Mouse (Mus musculus) intestine, postnatal 0 days (tissue): ENCODE results near the gene Mogs. TPM values are rescaled to one million over a fixed set of nuclear protein-coding genes. Genes with fewer than 3 reads are reported as not detected.

Source experiments
- ATAC-seq: fragments of 200-750 bp; cut with Nextera tagmentation; 2 replicates; pipeline ENCODE4 v1.8.0; 2017; ENCODE audit warnings: mild to moderate bottlenecking, moderate TSS enrichment, moderate library complexity
- H3K27ac ChIP-seq: fragments of 300-500 bp; sonication (generic); 2 replicates; pipeline ENCODE4 v1.5.1; 2014; ENCODE audit warnings: mild to moderate bottlenecking, low read depth, low read length, moderate library complexity
- H3K27me3 ChIP-seq: fragments of 300-500 bp; sonication (generic); replicated peaks from 2 replicates; pipeline ENCODE4 v1.6.1; 2014; ENCODE audit warnings: low read length, mixed read lengths; ENCODE audit not compliant: control insufficient read depth, insufficient read depth
- H3K36me3 ChIP-seq: fragments of 300-500 bp; sonication (generic); 2 replicates; pipeline ENCODE4 v1.6.1; 2014; ENCODE audit warnings: mild to moderate bottlenecking, moderate library complexity; ENCODE audit not compliant: control insufficient read depth, insufficient read depth
- H3K4me1 ChIP-seq: fragments of 300-500 bp; sonication (generic); replicated peaks from 2 replicates; pipeline ENCODE4 v1.6.1; 2014; ENCODE audit warnings: antibody characterized with exemption, low read length, mixed read lengths; ENCODE audit not compliant: control insufficient read depth, insufficient read depth
- H3K4me2 ChIP-seq: fragments of 300-500 bp; sonication (generic); replicated peaks from 2 replicates; pipeline ENCODE4 v1.6.1; 2014; ENCODE audit warnings: low read depth, mild to moderate bottlenecking, moderate library complexity
- H3K4me3 ChIP-seq: fragments of 300-500 bp; sonication (generic); 2 replicates; pipeline ENCODE4 v1.5.1; 2014; ENCODE audit warnings: low read depth, low read length
- H3K9ac ChIP-seq: fragments of 300-500 bp; sonication (generic); 2 replicates; pipeline ENCODE4 v1.6.1; 2014; ENCODE audit warnings: mild to moderate bottlenecking, low read depth, low read length
- H3K9me3 ChIP-seq: fragments of 300-500 bp; sonication (generic); 2 replicates; pipeline ENCODE4 v1.6.1; 2016; ENCODE audit warnings: mixed run types; ENCODE audit not compliant: control insufficient read depth
- CTCF ChIP-seq: sonication (generic); IDR thresholded peaks from 2 replicates; pipeline ENCODE4 v1.5.1; 2016; ENCODE audit warnings: low read depth, mild to moderate bottlenecking, control low read depth, antibody characterized with exemption, moderate library complexity
- WGBS: fragments of 180-500 bp; shearing (Covaris S2); extraction: QIAGEN DNeasy Blood & Tissue Kit; methylation state at CpG from one replicate; pipeline ENCODE4 v1.1.7; 2014; 5-methylcytosine and 5-hydroxymethylcytosine counted together
- polyA plus RNA-seq: library from polyadenylated mRNA; unstranded; fragments of >200 nt; fragmentation: Nextera tagmentation; extraction: Ambion mirVana; gene quantifications from 2 replicates; pipeline ENCODE4 v1.2.1, GENCODE M21; 2015

Mogs gene
- polyA plus RNA-seq, 1 experiment from 2014 or later: 20.9 TPM

GRCm38 (mm10) chr6:83118825-83119733, 3.8 kb downstream of the Mogs start:
- no peak for ATAC-seq
- no peaks in the 10 kb centered on the region for H3K9me3 ChIP-seq
- 0 out of 2 replicates have a peak, but pooled peaks cover 5% of the 10 kb centered on the region for H3K4me1 ChIP-seq
- H3K27ac ChIP-seq: no peak overlapping the region
- 78% methylated on average over 14 of the region's 14 CpGs for WGBS
- H3K4me2 ChIP-seq: no peak overlapping the region
- H3K27me3 ChIP-seq: no peaks in the 10 kb centered on the region
- H3K36me3 ChIP-seq: peaks cover 14% of the 10 kb centered on the region
- no peak overlapping the region for H3K4me3 ChIP-seq
- no peak for TF ChIP-seq CTCF
- H3K9ac ChIP-seq: no peak overlapping the region

GRCm38 (mm10) chr6:83119734-83120051, 4.4 kb downstream of the Mogs start:
- H3K4me2 ChIP-seq: no peak overlapping the region
- H3K4me1 ChIP-seq: 0 out of 2 replicates have a peak, but pooled peaks cover 8% of the 10 kb centered on the region
- no peak for ATAC-seq
- peaks cover 14% of the 10 kb centered on the region for H3K36me3 ChIP-seq
- H3K9me3 ChIP-seq: no peaks in the 10 kb centered on the region
- H3K4me3 ChIP-seq: no peak overlapping the region
- no peak for TF ChIP-seq CTCF
- H3K9ac ChIP-seq: no peak overlapping the region
- no peaks in the 10 kb centered on the region for H3K27me3 ChIP-seq
- H3K27ac ChIP-seq: peak overlapping the region; percentile 24; the same call in 1 of the 2 replicates
- 74% methylated on average over 7 of the region's 7 CpGs for WGBS

GRCm38 (mm10) chr6:83120930-83121862, 5.9 kb downstream of the Mogs start, which contains the start of gene Wbp1:
Wbp1 (minus strand) TSS chr6:83121559.
- H3K4me2 ChIP-seq: peak within 1 kb of the TSS; percentile 93
- H3K4me1 ChIP-seq: 0 out of 2 replicates have a peak, but pooled peaks cover 5% of the 10 kb centered on the region
- no peaks in the 10 kb centered on the region for H3K9me3 ChIP-seq
- no peaks in the 10 kb centered on the region for H3K27me3 ChIP-seq
- under 1% methylated on average over 38 of the region's 38 CpGs for WGBS
- H3K4me3 ChIP-seq: peak within 1 kb of the TSS; percentile 63
- peaks cover 14% of the 10 kb centered on the region for H3K36me3 ChIP-seq
- peak within 1 kb of the TSS; percentile 92 for H3K27ac ChIP-seq
- peak; percentile 95 for ATAC-seq
- H3K9ac ChIP-seq: peak within 1 kb of the TSS; percentile 61
- peak; percentile 40; the same call in 1 of the 2 replicates for TF ChIP-seq CTCF

GRCm38 (mm10) chr6:83121863-83122710, 6.8 kb downstream of the Mogs start:
- H3K4me1 ChIP-seq: 0 out of 2 replicates have a peak, but pooled peaks cover 3% of the 10 kb centered on the region
- TF ChIP-seq CTCF: 0 out of 2 replicates have a peak, but pooled peaks have one; percentile 20
- ATAC-seq: peak; percentile 44

GRCm38 (mm10) chr6:83122961-83123360, 7.7 kb downstream of the Mogs start:
- no peaks in the 10 kb centered on the region for H3K9me3 ChIP-seq
- WGBS: 85% methylated on average over 5 of the region's 5 CpGs
- no peak for TF ChIP-seq CTCF
- H3K4me3 ChIP-seq: no peak overlapping the region
- 0 out of 2 replicates have a peak, but pooled peaks cover 3% of the 10 kb centered on the region for H3K4me1 ChIP-seq
- H3K27me3 ChIP-seq: no peaks in the 10 kb centered on the region
- no peak overlapping the region for H3K4me2 ChIP-seq
- ATAC-seq: no peak
- peaks cover 6% of the 10 kb centered on the region for H3K36me3 ChIP-seq
- H3K9ac ChIP-seq: no peak overlapping the region
- H3K27ac ChIP-seq: no peak overlapping the region

More at GRCm38 (mm10) chr6:83121863-83122710, 6.8 kb downstream of the Mogs start:
- H3K36me3 ChIP-seq: peaks cover 14% of the 10 kb centered on the region
- H3K9ac ChIP-seq: peak overlapping the region; percentile 61
- WGBS: 1% methylated on average over 47 of the region's 52 CpGs
- H3K4me2 ChIP-seq: peak overlapping the region; percentile 93
- H3K27me3 ChIP-seq: no peaks in the 10 kb centered on the region
- peak overlapping the region; percentile 63 for H3K4me3 ChIP-seq
- H3K9me3 ChIP-seq: no peaks in the 10 kb centered on the region
- H3K27ac ChIP-seq: peak overlapping the region; percentile 86
